Mouse (Mus musculus): ENCODE results near the gene Elovl7. TPM values are rescaled to one million over a fixed set of nuclear protein-coding genes. Genes with fewer than 3 reads are reported as not detected.

Gene Elovl7
- polyA plus RNA-seq (2015; fragmentation: Nextera tagmentation; extraction: Ambion mirVana), result 2.0 and 4.0 TPM in 2 replicates

GRCm38 (mm10) chr13:108214081-108214484, at the start of gene Elovl7:
Elovl7 (plus strand) TSS chr13:108214404.
- Histone ChIP-seq H3K9ac (replicated peaks) (peak within 1 kb of the TSS; percentile 64), H3K9me3 (replicated peaks) (no peaks in the 10 kb centered on the region), H3K36me3 (no peaks in the 10 kb centered on the region), H3K4me1 (0 out of 2 replicates have a peak, but pooled peaks cover 8% of the 10 kb centered on the region), H3K4me3 (replicated peaks) (peak within 1 kb of the TSS; percentile 73), H3K27me3 (replicated peaks) (peaks cover 32% of the 10 kb centered on the region), H3K4me2 (peak within 1 kb of the TSS; percentile 100), H3K27ac (replicated peaks) (no peak within 1 kb of the TSS)
- peak; percentile 94 for ATAC-seq (ENCODE audit: low FRiP score)
- under 1% methylated on average over 35 of the region's 40 CpGs for WGBS

- H3K36me3 ChIP-seq, result peaks cover 14% of the 10 kb centered on the region; the same call in 1 of the 2 replicates
- 94% methylated on average over 3 of the region's 3 CpGs for WGBS
- peaks cover 3% of the 10 kb centered on the region for H3K4me1 ChIP-seq
Measured at GRCm38 (mm10) chr13:108164621-108165020, 49.6 kb upstream of the Elovl7 start.

GRCm38 (mm10) chr13:108170002-108170401, 44.2 kb upstream of the Elovl7 start:
- Histone ChIP-seq H3K4me3 (replicated peaks) (no peak overlapping the region), H3K9ac (replicated peaks) (no peak overlapping the region), H3K9me3 (replicated peaks) (no peaks in the 10 kb centered on the region), H3K4me2 (no peak overlapping the region), H3K4me1 (no peaks in the 10 kb centered on the region), H3K27ac (replicated peaks) (no peak overlapping the region), H3K36me3 (peaks cover 38% of the 10 kb centered on the region), H3K27me3 (replicated peaks) (no peaks in the 10 kb centered on the region)
- ATAC-seq (ENCODE audit: low FRiP score), result no peak
- 92% methylated on average over 1 of the region's 1 CpGs for WGBS

More at GRCm38 (mm10) chr13:108164621-108165020, 49.6 kb upstream of the Elovl7 start:
- H3K9me3 ChIP-seq (replicated peaks), result no peaks in the 10 kb centered on the region
- H3K27me3 ChIP-seq (replicated peaks), result no peaks in the 10 kb centered on the region
- no peak for ATAC-seq (ENCODE audit: low FRiP score)
- H3K9ac ChIP-seq (replicated peaks), result no peak overlapping the region
- no peak overlapping the region for H3K4me2 ChIP-seq
- no peak overlapping the region for H3K27ac ChIP-seq (replicated peaks)
- no peak overlapping the region for H3K4me3 ChIP-seq (replicated peaks)

GRCm38 (mm10) chr13:108170511-108170910, 43.7 kb upstream of the Elovl7 start:
- no peak for ATAC-seq (ENCODE audit: low FRiP score)
- H3K9ac ChIP-seq (replicated peaks), result no peak overlapping the region
- H3K27me3 ChIP-seq (replicated peaks), result no peaks in the 10 kb centered on the region
- no peaks in the 10 kb centered on the region for H3K9me3 ChIP-seq (replicated peaks)
- peaks cover 38% of the 10 kb centered on the region for H3K36me3 ChIP-seq
- no peak overlapping the region for H3K4me2 ChIP-seq
- 89% methylated on average over 8 of the region's 8 CpGs for WGBS
- no peak overlapping the region for H3K27ac ChIP-seq (replicated peaks)
- H3K4me3 ChIP-seq (replicated peaks), result no peak overlapping the region
- H3K4me1 ChIP-seq, result no peaks in the 10 kb centered on the region

GRCm38 (mm10) chr13:108179618-108180017, 34.6 kb upstream of the Elovl7 start:
- Histone ChIP-seq H3K27me3 (replicated peaks) (no peaks in the 10 kb centered on the region), H3K4me2 (no peak overlapping the region)
- 86% methylated on average over 8 of the region's 8 CpGs for WGBS

GRCm38 (mm10) chr13:108180821-108181220, 33.4 kb upstream of the Elovl7 start:
- Histone ChIP-seq H3K36me3 (peaks cover 57% of the 10 kb centered on the region), H3K4me3 (replicated peaks) (no peak overlapping the region)
- WGBS, result 88% methylated on average over 5 of the region's 5 CpGs

More at GRCm38 (mm10) chr13:108179618-108180017, 34.6 kb upstream of the Elovl7 start:
- Histone ChIP-seq H3K9ac (replicated peaks) (no peak overlapping the region), H3K9me3 (replicated peaks) (no peaks in the 10 kb centered on the region), H3K4me3 (replicated peaks) (no peak overlapping the region), H3K36me3 (peaks cover 53% of the 10 kb centered on the region), H3K4me1 (no peaks in the 10 kb centered on the region), H3K27ac (replicated peaks) (no peak overlapping the region)
- no peak for ATAC-seq (ENCODE audit: low FRiP score)

GRCm38 (mm10) chr13:108184743-108185255, 29.4 kb upstream of the Elovl7 start:
- peaks cover 49% of the 10 kb centered on the region for H3K36me3 ChIP-seq

More at GRCm38 (mm10) chr13:108180821-108181220, 33.4 kb upstream of the Elovl7 start:
- Histone ChIP-seq H3K9ac (replicated peaks) (no peak overlapping the region), H3K9me3 (replicated peaks) (no peaks in the 10 kb centered on the region), H3K4me1 (no peaks in the 10 kb centered on the region), H3K27me3 (replicated peaks) (no peaks in the 10 kb centered on the region), H3K4me2 (no peak overlapping the region), H3K27ac (replicated peaks) (no peak overlapping the region)
- ATAC-seq (ENCODE audit: low FRiP score), result no peak

GRCm38 (mm10) chr13:108185530-108185929, 28.7 kb upstream of the Elovl7 start:
- H3K4me1 ChIP-seq, result no peaks in the 10 kb centered on the region
- ATAC-seq (ENCODE audit: low FRiP score), result no peak
- H3K9me3 ChIP-seq (replicated peaks), result no peaks in the 10 kb centered on the region
- H3K36me3 ChIP-seq, result peaks cover 49% of the 10 kb centered on the region
- no peak overlapping the region for H3K4me2 ChIP-seq
- no peak overlapping the region for H3K9ac ChIP-seq (replicated peaks)
- no peaks in the 10 kb centered on the region for H3K27me3 ChIP-seq (replicated peaks)
- H3K4me3 ChIP-seq (replicated peaks), result no peak overlapping the region
- 95% methylated on average over 3 of the region's 3 CpGs for WGBS
- no peak overlapping the region for H3K27ac ChIP-seq (replicated peaks)

More at GRCm38 (mm10) chr13:108184743-108185255, 29.4 kb upstream of the Elovl7 start:
- no peaks in the 10 kb centered on the region for H3K27me3 ChIP-seq (replicated peaks)
- no peak overlapping the region for H3K4me3 ChIP-seq (replicated peaks)
- H3K4me2 ChIP-seq, result no peak overlapping the region
- ATAC-seq (ENCODE audit: low FRiP score), result no peak
- no peaks in the 10 kb centered on the region for H3K4me1 ChIP-seq
- H3K9me3 ChIP-seq (replicated peaks), result no peaks in the 10 kb centered on the region
- H3K27ac ChIP-seq (replicated peaks), result no peak overlapping the region
- H3K9ac ChIP-seq (replicated peaks), result no peak overlapping the region

GRCm38 (mm10) chr13:108187994-108188393, 26.2 kb upstream of the Elovl7 start:
- Histone ChIP-seq H3K9me3 (replicated peaks) (no peaks in the 10 kb centered on the region), H3K36me3 (peaks cover 27% of the 10 kb centered on the region), H3K27me3 (replicated peaks) (no peaks in the 10 kb centered on the region), H3K4me1 (no peaks in the 10 kb centered on the region), H3K9ac (replicated peaks) (no peak overlapping the region), H3K4me2 (no peak overlapping the region), H3K4me3 (replicated peaks) (no peak overlapping the region), H3K27ac (replicated peaks) (no peak overlapping the region)
- ATAC-seq (ENCODE audit: low FRiP score), result no peak
- WGBS, result 90% methylated on average over 4 of the region's 4 CpGs

GRCm38 (mm10) chr13:108191074-108191720, 23.0 kb upstream of the Elovl7 start:
- H3K9ac ChIP-seq (replicated peaks), result no peak overlapping the region
- H3K36me3 ChIP-seq, result peaks cover 26% of the 10 kb centered on the region; the same call in 1 of the 2 replicates
- no peaks in the 10 kb centered on the region for H3K4me1 ChIP-seq
- H3K27me3 ChIP-seq (replicated peaks), result no peaks in the 10 kb centered on the region
- ATAC-seq (ENCODE audit: low FRiP score), result 0 out of 2 replicates have a peak, but pooled peaks have one; percentile 47
- no peak overlapping the region for H3K27ac ChIP-seq (replicated peaks)
- 61% methylated on average over 11 of the region's 11 CpGs for WGBS
- no peak overlapping the region for H3K4me3 ChIP-seq (replicated peaks)
- no peaks in the 10 kb centered on the region for H3K9me3 ChIP-seq (replicated peaks)
- H3K4me2 ChIP-seq, result no peak overlapping the region

GRCm38 (mm10) chr13:108195474-108195873, 18.7 kb upstream of the Elovl7 start:
- Histone ChIP-seq H3K27me3 (replicated peaks) (no peaks in the 10 kb centered on the region), H3K9me3 (replicated peaks) (no peaks in the 10 kb centered on the region), H3K4me1 (no peaks in the 10 kb centered on the region), H3K36me3 (peaks cover 22% of the 10 kb centered on the region; the same call in 1 of the 2 replicates), H3K9ac (replicated peaks) (no peak overlapping the region), H3K4me2 (no peak overlapping the region), H3K27ac (replicated peaks) (no peak overlapping the region), H3K4me3 (replicated peaks) (no peak overlapping the region)
- 92% methylated on average over 6 of the region's 6 CpGs for WGBS
- ATAC-seq (ENCODE audit: low FRiP score), result no peak

GRCm38 (mm10) chr13:108204857-108205256, 9.3 kb upstream of the Elovl7 start:
- Histone ChIP-seq H3K9ac (replicated peaks) (no peak overlapping the region), H3K27ac (replicated peaks) (no peak overlapping the region), H3K36me3 (no peaks in the 10 kb centered on the region), H3K4me2 (no peak overlapping the region), H3K4me3 (replicated peaks) (no peak overlapping the region), H3K4me1 (no peaks in the 10 kb centered on the region), H3K27me3 (replicated peaks) (no peaks in the 10 kb centered on the region), H3K9me3 (replicated peaks) (no peaks in the 10 kb centered on the region)
- ATAC-seq (ENCODE audit: low FRiP score), result no peak
- WGBS, result 92% methylated on average over 3 of the region's 3 CpGs
